Mouse (Mus musculus): ENCODE measurements around the gene Hcn1. TPM values are rescaled to one million over a fixed set of nuclear protein-coding genes. Genes with fewer than 3 reads are reported as not detected.

The Hcn1 gene
- total RNA-seq, 2 experiments from 2014 or later, result not detected

DNA sequence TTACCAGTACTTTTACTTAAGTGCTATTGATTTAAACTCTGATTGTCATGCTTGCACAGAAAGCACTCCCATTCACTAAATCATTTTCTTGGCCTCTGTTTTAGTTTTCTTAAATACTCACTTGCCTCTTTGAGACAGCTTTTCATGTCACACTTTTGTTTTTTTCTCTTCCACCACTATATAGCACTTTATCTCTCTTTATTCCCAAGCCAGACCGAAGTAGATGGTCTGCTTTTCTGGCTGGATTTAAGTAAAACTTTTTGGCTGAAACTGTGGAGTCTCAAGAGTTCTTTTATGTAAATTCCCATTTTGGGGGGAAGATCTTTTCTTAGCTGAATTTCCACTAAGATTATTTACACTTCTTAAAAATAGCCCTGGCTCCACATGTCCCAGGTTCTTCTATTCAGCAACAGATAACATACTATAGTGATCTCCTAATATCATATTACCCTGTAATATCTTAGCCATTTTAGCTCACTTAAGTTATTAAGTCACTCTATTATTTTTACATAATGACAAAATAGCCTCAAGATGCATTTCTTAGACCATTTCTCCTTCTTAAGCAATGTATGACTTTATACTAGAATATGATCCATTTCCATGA is 92.7 kb downstream of the Hcn1 start:
- ATAC-seq (replicated peaks; ENCODE audit: poor library complexity, severe bottlenecking), result no peak

DNA sequence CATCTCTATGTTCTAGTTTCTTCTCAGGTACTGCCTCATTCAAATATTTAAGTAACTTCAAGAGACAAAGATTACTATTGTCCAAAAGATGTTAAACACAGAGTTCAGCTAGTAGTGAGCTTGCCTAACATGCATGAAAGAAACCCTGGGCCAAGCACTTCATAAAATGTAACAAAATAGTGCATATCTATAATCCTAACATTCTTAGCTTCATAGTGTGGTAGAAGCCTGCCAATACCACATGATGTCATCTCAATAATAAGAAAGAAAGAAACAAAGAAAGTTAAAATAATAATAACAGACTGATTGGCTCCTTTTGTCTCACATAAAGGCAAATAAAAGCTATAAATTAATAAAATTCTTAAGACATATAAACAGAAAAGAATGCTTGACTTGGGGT is 103.5 kb downstream of the Hcn1 start:
- ATAC-seq (replicated peaks; ENCODE audit: poor library complexity, severe bottlenecking), result no peak

DNA sequence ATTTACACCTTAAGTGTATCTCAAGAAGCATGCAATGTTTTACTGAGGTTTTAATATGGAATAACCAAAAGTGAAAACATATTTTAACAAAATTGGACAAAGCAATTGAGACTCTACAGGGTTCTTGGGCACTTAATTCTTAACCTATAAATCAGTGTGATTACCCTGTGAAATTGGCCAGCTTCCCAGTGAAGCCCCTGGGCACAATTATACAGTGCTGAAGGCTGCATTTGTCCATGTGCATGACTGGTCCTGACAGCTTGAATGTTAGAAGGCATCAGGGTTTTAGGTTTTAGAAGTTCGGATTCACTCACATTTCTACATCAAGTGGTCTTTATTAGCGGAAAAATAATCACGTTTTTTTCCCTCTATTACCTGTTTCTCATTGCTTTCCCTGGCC is 103.9 kb downstream of the Hcn1 start:
- no peak for ATAC-seq (replicated peaks; ENCODE audit: poor library complexity, severe bottlenecking)

DNA sequence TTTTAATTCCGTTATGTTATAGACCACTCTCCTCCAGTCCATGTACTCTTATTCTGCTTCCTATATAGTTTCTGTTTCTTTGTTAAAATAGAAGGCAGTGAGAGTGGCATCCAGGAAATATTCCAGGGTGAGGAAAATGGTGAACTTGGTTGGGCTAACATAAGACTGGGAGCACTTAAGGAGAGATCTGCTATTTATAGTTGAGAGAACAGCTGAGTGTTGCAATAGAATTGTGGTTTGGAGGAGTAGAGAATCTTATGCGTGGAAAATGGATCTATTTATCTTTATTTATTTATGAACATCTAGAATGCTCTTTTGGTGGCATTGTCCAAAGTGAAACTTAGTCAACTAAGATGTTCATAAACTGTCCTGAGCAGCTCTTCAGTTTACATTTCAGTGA is 104.4 kb downstream of the Hcn1 start:
- no peak for ATAC-seq (replicated peaks; ENCODE audit: poor library complexity, severe bottlenecking)

DNA sequence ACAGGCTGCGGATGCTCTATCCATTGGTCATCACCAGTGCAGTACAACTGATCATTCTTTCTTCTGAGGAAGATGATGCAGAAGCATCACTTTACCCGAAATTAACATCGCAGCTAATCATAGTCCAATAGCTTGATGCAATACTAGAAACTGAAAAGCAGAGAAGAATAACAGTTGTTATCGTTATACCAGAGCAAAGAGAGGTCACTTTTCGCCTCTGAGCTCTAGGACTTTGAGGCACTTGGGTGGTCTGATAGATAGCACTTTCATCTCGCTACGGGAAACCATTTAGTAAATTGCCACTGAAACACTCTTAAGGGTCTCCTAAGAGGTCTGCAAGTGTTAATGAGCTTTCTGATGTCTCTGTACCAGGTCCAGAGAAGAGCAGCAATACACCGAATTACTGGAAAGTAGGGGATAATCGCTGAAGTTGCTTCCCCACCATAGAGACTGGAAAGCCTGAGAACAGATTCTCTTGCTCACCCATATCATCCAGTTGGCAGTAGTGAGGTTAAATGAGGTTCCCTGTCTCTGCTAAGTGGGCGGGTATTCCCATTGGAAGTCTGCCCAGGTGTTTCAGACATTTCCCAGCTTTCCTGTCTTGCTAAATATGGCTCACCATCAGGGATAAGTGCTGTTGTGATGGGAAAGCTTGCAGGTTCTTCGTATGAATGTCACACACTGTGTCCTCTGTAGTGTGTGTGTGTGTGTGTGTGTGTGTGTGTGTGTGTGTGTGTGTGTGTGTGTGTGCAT is 105.0 kb downstream of the Hcn1 start:
- no peak for ATAC-seq (replicated peaks; ENCODE audit: poor library complexity, severe bottlenecking)

DNA sequence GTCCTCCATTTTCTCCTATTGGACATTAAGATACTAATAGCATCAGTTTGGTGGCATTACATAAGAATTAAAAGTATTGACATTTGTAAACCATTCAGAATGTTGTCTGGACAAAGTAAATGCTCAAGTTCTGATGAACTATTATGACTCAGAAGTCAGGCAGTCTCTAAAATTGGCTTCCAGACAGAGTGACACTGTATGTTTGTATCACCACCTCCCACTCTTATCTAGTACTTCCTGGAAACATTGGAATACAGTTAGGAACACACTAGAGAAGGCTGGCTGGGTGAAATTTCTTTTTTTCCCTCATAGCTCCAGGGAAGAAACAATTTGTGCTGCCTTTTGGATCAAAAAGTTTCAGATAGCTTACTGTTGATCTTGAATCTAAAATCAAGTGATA is 108.7 kb downstream of the Hcn1 start:
- no peak for ATAC-seq (replicated peaks; ENCODE audit: poor library complexity, severe bottlenecking)

DNA sequence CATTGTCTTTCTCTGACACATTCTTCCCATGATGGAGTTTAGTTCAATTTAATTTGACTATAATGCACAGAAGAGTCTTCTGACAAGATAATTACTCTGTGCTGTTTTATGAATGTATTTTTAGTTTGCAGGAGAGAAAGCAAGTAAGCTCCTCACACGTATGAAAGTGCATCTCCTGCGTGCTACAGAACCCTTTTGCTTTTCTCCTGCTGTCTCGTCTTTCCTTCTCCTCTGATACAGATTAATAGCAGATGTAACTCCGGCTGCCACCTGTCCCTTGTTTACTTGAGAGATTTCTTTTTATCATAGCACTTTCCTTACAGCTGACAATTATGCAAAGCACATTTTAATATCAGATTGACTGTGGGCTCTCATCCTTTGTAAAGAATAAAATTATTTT is 120.0 kb downstream of the Hcn1 start:
- ATAC-seq (replicated peaks; ENCODE audit: poor library complexity, severe bottlenecking), result no peak

DNA sequence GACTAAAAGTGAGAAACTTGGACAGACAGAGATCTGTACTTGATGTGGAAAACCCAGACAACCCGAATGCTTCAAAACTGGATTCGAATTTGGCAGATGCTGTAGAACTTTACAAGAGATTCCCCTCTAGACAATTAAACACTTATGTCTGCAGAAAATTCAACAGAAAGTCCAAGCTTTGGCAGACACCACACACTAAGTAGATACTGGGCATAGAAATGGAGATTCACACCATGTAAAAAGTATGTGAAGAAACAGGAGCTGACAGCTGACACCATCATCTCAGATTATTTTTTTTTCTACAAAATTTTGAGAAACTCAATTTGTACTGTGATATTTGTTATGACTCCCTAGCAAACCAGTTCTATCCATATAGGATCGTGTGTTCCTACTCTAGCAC is 122.0 kb downstream of the Hcn1 start:
- no peak for ATAC-seq (replicated peaks; ENCODE audit: poor library complexity, severe bottlenecking)

DNA sequence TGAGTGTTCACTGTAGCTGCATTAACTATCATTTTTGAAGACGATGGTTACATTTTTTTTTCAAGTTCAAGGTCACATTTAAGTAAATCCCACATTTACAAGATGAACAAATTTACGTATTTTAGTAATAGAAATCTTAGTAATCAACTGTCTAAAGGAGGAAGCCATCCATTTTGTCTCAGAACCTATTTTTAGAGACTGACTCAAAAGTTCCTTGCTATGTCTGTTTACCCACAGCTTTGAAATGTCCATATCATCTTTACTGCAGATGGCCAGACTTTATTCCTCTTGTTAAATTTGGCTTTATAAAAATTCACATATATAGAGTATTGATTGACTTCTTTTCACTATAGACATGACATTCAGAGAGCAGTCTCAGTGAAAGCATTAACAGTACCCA is 126.3 kb downstream of the Hcn1 start:
- no peak for ATAC-seq (replicated peaks; ENCODE audit: poor library complexity, severe bottlenecking)

DNA sequence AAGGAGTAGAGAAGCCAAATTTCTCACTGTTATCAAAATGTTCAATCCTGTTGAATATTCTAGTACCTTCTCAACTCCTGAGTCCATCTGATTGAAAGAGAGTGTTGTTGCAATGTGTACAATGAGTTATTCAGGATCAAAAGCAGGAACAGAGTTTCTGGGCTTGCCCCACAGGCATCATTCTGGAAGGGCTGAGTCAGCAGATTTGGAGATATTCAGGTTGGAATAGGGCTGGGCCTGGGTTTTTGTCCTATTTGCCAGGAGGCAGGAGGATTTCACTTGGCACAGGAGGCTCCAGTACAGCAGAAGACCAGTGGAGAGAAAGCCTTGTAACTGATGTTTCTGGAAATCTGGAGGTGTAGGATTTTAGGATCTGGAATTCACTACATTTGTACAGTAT is 130.6 kb downstream of the Hcn1 start:
- ATAC-seq (replicated peaks; ENCODE audit: poor library complexity, severe bottlenecking), result no peak

DNA sequence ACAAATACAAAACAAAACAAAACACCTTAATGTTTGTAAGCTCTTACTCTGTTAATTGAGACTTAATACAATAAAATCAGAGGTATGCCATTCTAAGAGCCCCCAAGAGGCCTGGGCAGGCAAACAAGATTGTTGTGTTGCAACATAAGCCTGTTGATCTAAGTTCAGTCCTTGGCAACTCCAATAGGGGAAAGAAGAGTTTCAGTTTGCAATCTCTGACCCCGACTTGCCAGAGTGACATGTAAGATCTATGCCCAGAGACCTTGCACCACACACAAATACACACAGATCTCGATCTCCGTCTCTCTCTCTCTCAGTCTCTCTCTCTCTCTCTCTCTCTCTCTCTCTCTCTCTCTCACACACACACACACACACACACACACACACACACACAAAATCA is 142.3 kb downstream of the Hcn1 start:
- ATAC-seq (replicated peaks; ENCODE audit: poor library complexity, severe bottlenecking), result no peak

DNA sequence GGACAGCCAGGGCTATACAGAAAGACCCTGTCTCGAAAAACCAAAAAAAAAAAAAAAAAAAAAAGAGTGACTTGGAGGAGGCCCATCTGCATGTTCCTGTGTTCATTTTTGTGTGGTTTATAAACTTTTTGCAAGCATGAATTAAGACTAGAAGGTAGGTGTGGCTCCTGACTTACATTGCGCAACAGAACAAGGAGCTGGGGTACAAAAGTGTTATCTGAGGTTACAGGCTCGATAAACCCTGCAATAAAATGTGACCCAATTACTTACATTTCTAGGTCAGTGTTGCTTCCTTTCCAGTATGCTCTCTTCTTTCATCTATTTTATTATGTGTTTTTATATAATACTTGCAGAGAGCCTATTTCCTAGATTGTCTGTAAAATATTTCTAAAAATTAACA is 143.1 kb downstream of the Hcn1 start:
- ATAC-seq (replicated peaks; ENCODE audit: poor library complexity, severe bottlenecking), result peak; percentile 46; the same call in 1 of the 2 replicates

DNA sequence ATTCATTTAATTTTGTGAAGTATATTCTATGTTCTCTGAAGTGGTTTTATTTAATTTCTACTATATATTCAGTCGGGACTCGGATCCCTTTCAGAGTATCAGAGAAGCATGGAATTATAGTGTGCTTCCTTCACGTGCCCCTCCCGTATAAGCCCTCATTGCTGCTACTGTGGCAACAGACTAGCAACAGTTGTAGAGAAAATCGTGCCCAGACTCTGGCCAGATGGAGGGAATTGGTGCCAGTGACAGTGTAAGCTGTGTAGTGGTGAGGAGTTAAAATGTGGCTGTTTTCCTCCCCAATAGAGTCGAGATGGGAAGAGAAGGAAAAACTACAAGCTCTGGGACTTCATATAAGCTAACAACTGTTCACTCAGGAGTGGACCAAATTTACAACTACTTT is 163.4 kb downstream of the Hcn1 start:
- no peak for ATAC-seq (replicated peaks; ENCODE audit: poor library complexity, severe bottlenecking)

DNA sequence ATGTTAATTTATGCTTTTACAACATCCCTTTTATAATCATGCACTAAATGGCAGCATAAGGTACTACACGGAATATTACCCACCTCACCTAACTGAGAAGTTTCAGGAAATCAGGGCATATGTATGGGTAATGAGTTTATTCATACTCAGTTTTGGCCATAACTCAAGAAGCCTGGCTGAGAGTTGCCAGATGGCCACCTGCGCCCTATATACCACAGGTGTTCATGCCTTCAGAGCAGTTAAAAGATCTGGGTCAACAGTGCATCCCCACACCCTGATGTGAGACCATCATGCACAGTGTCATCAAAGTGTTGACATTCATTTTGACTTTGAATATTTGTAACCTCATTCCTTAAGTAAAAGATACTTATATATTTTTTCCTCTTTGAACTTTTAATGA is 183.3 kb downstream of the Hcn1 start:
- ATAC-seq (replicated peaks; ENCODE audit: poor library complexity, severe bottlenecking), result no peak

DNA sequence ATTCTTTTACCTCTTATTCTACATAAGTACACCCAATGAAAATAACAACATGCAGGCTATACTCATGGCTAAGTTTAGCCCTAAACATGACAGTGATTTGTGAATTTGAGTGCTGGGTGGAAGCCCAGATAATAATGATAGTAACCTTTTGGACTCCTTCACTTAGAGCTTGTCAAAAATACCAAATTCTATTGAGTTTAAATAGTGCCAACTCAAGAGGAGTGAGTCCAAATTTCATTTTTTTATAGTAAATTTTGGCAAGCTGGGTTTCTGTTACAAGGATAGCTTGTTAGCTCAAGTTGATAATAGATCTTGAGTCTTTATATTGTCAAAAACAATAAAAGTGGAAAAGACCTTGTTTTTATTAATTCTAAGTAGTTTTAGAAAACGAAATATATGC is 190.7 kb downstream of the Hcn1 start:
- no peak for ATAC-seq (replicated peaks; ENCODE audit: poor library complexity, severe bottlenecking)

DNA sequence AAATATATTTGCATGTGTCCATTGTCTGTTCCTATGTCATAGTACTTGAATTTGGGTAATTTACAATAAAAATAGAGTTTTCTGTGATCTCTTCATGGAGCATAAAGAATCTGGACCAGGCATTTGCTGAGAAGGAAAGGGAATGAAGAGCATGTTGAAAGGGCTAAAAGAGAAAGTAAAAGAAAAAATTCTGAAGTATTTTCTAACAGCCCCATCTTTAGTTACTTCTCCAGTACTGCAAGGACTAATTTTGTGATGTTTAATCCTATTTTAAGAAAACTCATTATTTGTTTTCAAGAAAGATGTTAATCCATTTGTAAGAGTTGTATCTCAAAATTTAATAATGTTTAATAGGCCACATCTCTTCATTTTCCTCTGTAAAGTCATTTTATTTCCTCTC is 198.9 kb downstream of the Hcn1 start:
- ATAC-seq (replicated peaks; ENCODE audit: poor library complexity, severe bottlenecking), result no peak

DNA sequence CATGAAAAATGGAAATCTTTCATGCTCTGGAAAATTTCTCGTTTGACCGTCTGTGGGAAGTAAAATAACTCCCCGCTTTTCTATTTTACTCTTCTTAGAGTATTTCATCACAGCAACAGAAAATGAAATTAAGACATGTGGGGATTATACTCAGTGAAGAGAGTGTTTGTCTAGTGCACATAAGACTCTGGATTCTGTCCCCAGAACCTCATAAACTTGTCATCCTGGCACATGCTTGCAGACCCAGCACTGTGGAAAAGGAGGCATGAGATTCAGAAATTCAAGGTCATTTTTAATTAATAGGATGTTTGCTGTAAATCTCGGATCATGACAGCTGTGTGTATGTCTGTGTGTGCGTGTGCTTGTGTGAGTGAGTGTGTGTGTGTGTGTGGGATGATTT is 225.5 kb downstream of the Hcn1 start:
- no peak for ATAC-seq (replicated peaks; ENCODE audit: poor library complexity, severe bottlenecking)

DNA sequence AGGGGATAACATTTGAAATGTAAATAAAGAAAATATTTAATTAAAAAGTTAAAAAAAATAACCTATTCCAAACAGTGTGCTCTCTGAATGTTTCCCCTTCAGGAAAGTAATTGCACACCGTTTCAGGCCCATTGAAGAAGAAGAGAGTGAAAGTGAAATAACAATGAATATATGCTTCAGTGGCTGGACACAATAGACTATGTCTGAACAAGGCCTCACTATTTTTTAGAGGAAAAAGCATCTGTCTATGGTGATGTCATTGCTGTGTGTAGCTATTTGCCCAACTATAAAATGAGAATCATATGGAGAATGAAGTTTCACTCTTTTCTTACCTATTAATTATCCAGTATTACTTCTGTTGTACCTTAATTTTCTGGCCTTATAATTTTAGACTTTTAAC is 234.5 kb downstream of the Hcn1 start:
- ATAC-seq (replicated peaks; ENCODE audit: poor library complexity, severe bottlenecking), result no peak

DNA sequence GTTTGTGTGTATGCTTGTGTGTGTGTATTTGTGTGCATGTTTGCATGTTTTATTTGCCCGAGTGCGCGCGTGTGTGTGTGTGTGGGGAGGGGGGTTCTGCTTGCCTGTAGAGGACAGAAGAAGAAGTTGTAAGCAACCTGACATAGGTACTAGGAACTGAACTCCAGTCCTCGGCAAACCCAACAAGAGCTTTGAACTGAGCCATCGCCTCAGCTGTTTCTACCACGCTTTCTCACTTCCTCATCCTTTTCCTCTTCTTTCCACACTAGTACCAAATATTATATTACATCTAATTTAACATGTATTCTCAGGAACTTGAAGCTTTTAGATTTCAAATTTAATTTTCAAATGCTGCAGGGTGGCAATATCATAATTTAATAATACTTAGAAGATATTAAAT is 236.1 kb downstream of the Hcn1 start:
- ATAC-seq (replicated peaks; ENCODE audit: poor library complexity, severe bottlenecking), result peak; percentile 74

DNA sequence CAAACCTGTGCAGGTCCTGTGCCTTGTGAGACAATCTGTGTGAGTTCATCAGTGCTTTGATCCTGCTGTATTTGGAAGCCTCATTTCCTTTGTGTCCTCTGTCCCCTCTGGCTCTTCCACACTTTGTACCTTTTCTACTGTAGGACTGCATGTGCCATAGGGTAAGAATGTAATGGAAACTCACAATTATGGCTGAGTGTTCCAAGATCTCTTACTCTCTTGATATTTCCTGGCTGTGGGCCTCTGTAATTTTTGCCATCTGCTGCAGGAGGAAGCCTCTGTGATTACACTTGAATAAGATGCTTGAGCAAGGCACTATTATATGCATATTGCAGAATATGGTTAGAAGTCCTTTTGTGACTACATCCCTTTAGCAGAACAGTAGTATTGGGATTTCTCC is 240.2 kb downstream of the Hcn1 start:
- no peak for ATAC-seq (replicated peaks; ENCODE audit: poor library complexity, severe bottlenecking)

DNA sequence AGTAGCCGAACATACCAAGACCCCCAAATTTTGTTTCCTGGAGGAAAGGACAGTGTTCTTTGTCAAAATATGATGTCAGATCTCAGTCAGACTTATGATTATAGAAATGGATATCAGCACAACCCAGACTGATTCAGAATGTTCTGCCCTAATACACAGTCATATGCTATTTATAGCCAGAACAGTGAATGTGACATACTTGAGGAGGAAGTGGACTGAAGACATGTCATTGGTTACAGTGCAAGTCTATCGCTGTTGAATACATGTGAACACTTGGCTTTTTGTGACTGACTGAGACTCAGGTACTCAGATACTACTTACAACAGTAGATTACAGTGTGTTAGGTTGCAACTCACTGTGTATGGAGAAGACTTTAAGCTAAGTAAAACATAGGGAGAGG is 245.2 kb downstream of the Hcn1 start:
- ATAC-seq (replicated peaks; ENCODE audit: poor library complexity, severe bottlenecking), result peak; percentile 59; the same call in 1 of the 2 replicates

DNA sequence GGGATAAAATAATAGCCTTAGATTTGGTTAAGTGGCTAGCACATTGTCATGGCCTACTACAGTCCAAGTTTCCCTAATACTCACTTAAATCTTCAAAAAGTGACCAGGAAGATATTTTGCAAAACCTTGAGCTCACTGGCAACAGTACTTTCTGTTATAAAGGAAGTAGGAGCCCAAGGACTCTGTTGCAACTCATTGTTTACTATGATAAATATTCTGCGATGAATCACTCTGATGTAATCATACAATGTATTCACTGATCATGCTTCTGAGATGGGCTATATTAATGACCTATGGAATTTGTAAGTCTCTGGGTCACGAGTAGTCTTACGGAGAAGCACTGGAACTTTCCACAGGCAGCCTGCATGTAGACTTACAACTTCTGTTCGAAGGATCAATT is 246.6 kb downstream of the Hcn1 start:
- ATAC-seq (replicated peaks; ENCODE audit: poor library complexity, severe bottlenecking), result peak; percentile 84

All from granulocyte monocyte progenitor cell, adult 5-6 weeks (primary cell).